Comparison of ENCODE assay signal across 8 mouse cellular contexts in genomic region chr6:125132470-125132869, GRCm38 (mm10). TPM values are rescaled to one million over a fixed set of nuclear protein-coding genes. Genes with fewer than 3 reads are reported as not detected.
DNase-seq lines count a peak whose midpoint lies in the region; ATAC-seq and TF ChIP-seq lines count a peak whose summit lies in the region.

No protein-coding gene starts in this region.

- H3K9ac ChIP-seq in liver, adult 2 months (ENCODE audit: low read depth, low read length): peak overlapping the region; percentile 67
- peak overlapping the region; percentile 67 for H3K9ac ChIP-seq in embryonic facial prominence, embryonic 12.5 days
- peak overlapping the region; percentile 64 for H3K9ac ChIP-seq in intestine, embryonic 14.5 days (ENCODE audit: low read length)

- H3K4me1 ChIP-seq in liver, adult 2 months (ENCODE audit: control insufficient read depth, insufficient read depth, low read length): peaks cover 5% of the 10 kb centered on the region; the same call in 1 of the 2 replicates
- peaks cover 9% of the 10 kb centered on the region for H3K4me1 ChIP-seq in embryonic facial prominence, embryonic 12.5 days
- 0 out of 2 replicates have a peak, but pooled peaks cover 2% of the 10 kb centered on the region for H3K4me1 ChIP-seq in intestine, embryonic 14.5 days (replicated peaks; ENCODE audit: control insufficient read depth, insufficient read depth, low read length)

- peak overlapping the region; percentile 69 for H3K4me3 ChIP-seq in liver, adult 2 months (ENCODE audit: insufficient read depth, low read depth, low read length)
- H3K4me3 ChIP-seq in embryonic facial prominence, embryonic 12.5 days: peak overlapping the region; percentile 79
- H3K4me3 ChIP-seq in intestine, embryonic 14.5 days (ENCODE audit: low read depth, low read length): peak overlapping the region; percentile 95
- peak overlapping the region; percentile 99 for H3K4me3 ChIP-seq in myocyte

- H3K9me3 ChIP-seq in embryonic facial prominence, embryonic 12.5 days: no peaks in the 10 kb centered on the region
- H3K9me3 ChIP-seq in intestine, embryonic 14.5 days (ENCODE audit: control insufficient read depth, low read length): no peaks in the 10 kb centered on the region

- H3K4me2 ChIP-seq in embryonic facial prominence, embryonic 12.5 days (replicated peaks): peak overlapping the region; percentile 70
- peak overlapping the region; percentile 89 for H3K4me2 ChIP-seq in intestine, embryonic 14.5 days (ENCODE audit: low read length)
- peak overlapping the region; percentile 94 for H3K4me2 ChIP-seq in myocyte (ENCODE audit: low read depth)

- no peak for TF ChIP-seq CTCF in liver, adult 2 months (IDR thresholded peaks at IDR 0.05; ENCODE audit: low read depth, low read length)

- 4% methylated on average over 11 of the region's 11 CpGs for WGBS in liver, adult 2 months
- WGBS in embryonic facial prominence, embryonic 12.5 days: 8% methylated on average over 11 of the region's 11 CpGs
- 6% methylated on average over 11 of the region's 11 CpGs for WGBS in intestine, embryonic 14.5 days

- H3K79me2 ChIP-seq in liver, adult 2 months (ENCODE audit: control insufficient read depth, insufficient read depth, low read length): no peaks in the 10 kb centered on the region
- peaks cover 44% of the 10 kb centered on the region for H3K79me2 ChIP-seq in myocyte (ENCODE audit: control insufficient read depth, insufficient read depth)

- intact Hi-C loops in gastrocnemius, postnatal 36 days (cut with DNase I): loop anchor here (5.0 kb wide), 1 partner anchor 90 kb away; no protein-coding TSS in a partner anchor

- H3K27ac ChIP-seq in liver, adult 2 months (replicated peaks; ENCODE audit: insufficient read depth, low read depth, low read length): peak overlapping the region; percentile 47; the same call in 1 of the 2 replicates
- H3K27ac ChIP-seq in embryonic facial prominence, embryonic 12.5 days: no peak overlapping the region
- peak overlapping the region; percentile 43; the same call in 1 of the 2 replicates for H3K27ac ChIP-seq in intestine, embryonic 14.5 days (ENCODE audit: low read depth)

- peak overlapping the region; percentile 67 for H3ac ChIP-seq in myocyte (ENCODE audit: control insufficient read depth, insufficient read length)

- no peak for ATAC-seq in embryonic facial prominence, embryonic 12.5 days (ENCODE audit: insufficient number of reproducible peaks, insufficient read depth, low FRiP score, low TSS enrichment)
- no peak for ATAC-seq in intestine, embryonic 14.5 days (replicated peaks; ENCODE audit: low FRiP score, low TSS enrichment, low read depth)

- peaks cover 23% of the 10 kb centered on the region for H3K36me3 ChIP-seq in liver, adult 2 months (ENCODE audit: control insufficient read depth, insufficient read depth, low read length)
- H3K36me3 ChIP-seq in embryonic facial prominence, embryonic 12.5 days: peaks cover 65% of the 10 kb centered on the region
- peaks cover 72% of the 10 kb centered on the region for H3K36me3 ChIP-seq in intestine, embryonic 14.5 days (ENCODE audit: control insufficient read depth, insufficient read depth, low read length)
- H3K36me3 ChIP-seq in myocyte (ENCODE audit: control insufficient read depth, insufficient read depth): peaks cover 40% of the 10 kb centered on the region

- H3K27me3 ChIP-seq in liver, adult 2 months (ENCODE audit: control insufficient read depth, insufficient read depth, low read length): no peaks in the 10 kb centered on the region
- H3K27me3 ChIP-seq in embryonic facial prominence, embryonic 12.5 days: no peaks in the 10 kb centered on the region
- H3K27me3 ChIP-seq in intestine, embryonic 14.5 days (replicated peaks; ENCODE audit: control insufficient read depth, insufficient read depth, low read length): no peaks in the 10 kb centered on the region
- no peaks in the 10 kb centered on the region for H3K27me3 ChIP-seq in myocyte (ENCODE audit: control insufficient read depth, insufficient read depth, insufficient read length)

- TF ChIP-seq POLR2A in liver, adult 2 months (IDR thresholded peaks at IDR 0.05; ENCODE audit: extremely low read depth, insufficient read depth, low read length): no peak
- TF ChIP-seq POLR2A in myocyte (IDR thresholded peaks at IDR 0.05; ENCODE audit: insufficient read length, low read depth): no peak

- DNase-seq in liver, adult 2 months (ENCODE audit: extremely low read depth, low read depth, low spot score): no peak
- no peak for DNase-seq in liver
- DNase-seq in intestine, embryonic 14.5 days (ENCODE audit: low spot score): no peak
- no peak for DNase-seq in Muller cell, postnatal 12 days (ENCODE audit: inconsistent ontology term)
- DNase-seq in gastrocnemius, postnatal 36 days: no peak
- DNase-seq in thymus, postnatal 25 days: no peak

TF ChIP-seq in myocyte, 11 proteins besides CTCF, POLR2A, EP300 and RAD21:
- TF ChIP-seq MYOG (IDR thresholded peaks at IDR 0.05; ENCODE audit: control insufficient read depth in 1 of 3, insufficient read depth in 1 of 3, insufficient read length in 2 of 3, low read depth in 2 of 3): no peak

RNA-seq across cellular contexts. Expression of gene Nop2, which starts 0.8 kb away (rescaled TPM):
- total RNA-seq in liver, adult 2 months (2014; rRNA removed): 8.2 and 9.7 TPM in 2 replicates
- 7.7 and 11.0 TPM in 2 replicates for polyA plus RNA-seq in liver, adult 2 months (2012; rRNA removed)
- 68.0 and 70.1 TPM in 2 replicates for polyA plus RNA-seq in embryonic facial prominence, embryonic 12.5 days (2016; fragmentation: Nextera tagmentation; extraction: Ambion mirVana)
- 72.1 and 75.2 TPM in 2 replicates for polyA plus RNA-seq in intestine, embryonic 14.5 days (2014; fragmentation: Nextera tagmentation; extraction: Ambion mirVana)
- polyA plus RNA-seq in myocyte (2012; fragmentation: generic; extraction: Trizol): 55.4 TPM
- 10 to 100 TPM; 14.6 to 19.0 TPM for total RNA-seq in gastrocnemius, postnatal 36 days (2021)

RNA-seq across cellular contexts. Expression of gene Iffo1, which starts 12.6 kb away (rescaled TPM):
- 2.5 and 2.6 TPM in 2 replicates for total RNA-seq in liver, adult 2 months (2014; rRNA removed)
- polyA plus RNA-seq in liver, adult 2 months (2012; rRNA removed): 7.5 and 9.9 TPM in 2 replicates
- polyA plus RNA-seq in embryonic facial prominence, embryonic 12.5 days (2016; fragmentation: Nextera tagmentation; extraction: Ambion mirVana): 19.1 and 24.0 TPM in 2 replicates
- polyA plus RNA-seq in intestine, embryonic 14.5 days (2014; fragmentation: Nextera tagmentation; extraction: Ambion mirVana): 6.7 and 7.6 TPM in 2 replicates
- polyA plus RNA-seq in myocyte (2012; fragmentation: generic; extraction: Trizol): 244 TPM
- total RNA-seq in gastrocnemius, postnatal 36 days (2021): 10 to 100 TPM; 11.6 to 12.3 TPM

RNA-seq across cellular contexts. Expression of gene Gapdh, which starts 33.8 kb away (rescaled TPM):
- total RNA-seq in liver, adult 2 months (2014; rRNA removed): 1,072 and 1,474 TPM in 2 replicates
- 2,601 and 2,951 TPM in 2 replicates for polyA plus RNA-seq in liver, adult 2 months (2012; rRNA removed)
- polyA plus RNA-seq in embryonic facial prominence, embryonic 12.5 days (2016; fragmentation: Nextera tagmentation; extraction: Ambion mirVana): 1,846 and 1,855 TPM in 2 replicates
- polyA plus RNA-seq in intestine, embryonic 14.5 days (2014; fragmentation: Nextera tagmentation; extraction: Ambion mirVana): 2,406 and 2,408 TPM in 2 replicates
- 9,871 TPM for polyA plus RNA-seq in myocyte (2012; fragmentation: generic; extraction: Trizol)
- total RNA-seq in gastrocnemius, postnatal 36 days (2021): over 10,000 TPM; 11,568 to 13,182 TPM

RNA-seq across cellular contexts. Expression of gene Chd4, which starts 36.7 kb away (rescaled TPM):
- total RNA-seq in liver, adult 2 months (2014; rRNA removed): 30.0 and 30.5 TPM in 2 replicates
- 14.0 and 14.4 TPM in 2 replicates for polyA plus RNA-seq in liver, adult 2 months (2012; rRNA removed)
- polyA plus RNA-seq in embryonic facial prominence, embryonic 12.5 days (2016; fragmentation: Nextera tagmentation; extraction: Ambion mirVana): 90.0 and 104 TPM in 2 replicates
- polyA plus RNA-seq in intestine, embryonic 14.5 days (2014; fragmentation: Nextera tagmentation; extraction: Ambion mirVana): 74.2 and 74.8 TPM in 2 replicates
- polyA plus RNA-seq in myocyte (2012; fragmentation: generic; extraction: Trizol): 133 TPM
- 10 to 100 TPM; 67.6 to 72.2 TPM for total RNA-seq in gastrocnemius, postnatal 36 days (2021)

RNA-seq across cellular contexts. Expression of gene Ncapd2, which starts 59.0 kb away (rescaled TPM):
- 2.4 and 4.6 TPM in 2 replicates for total RNA-seq in liver, adult 2 months (2014; rRNA removed)
- polyA plus RNA-seq in liver, adult 2 months (2012; rRNA removed): 3.5 and 5.3 TPM in 2 replicates
- 186 and 191 TPM in 2 replicates for polyA plus RNA-seq in embryonic facial prominence, embryonic 12.5 days (2016; fragmentation: Nextera tagmentation; extraction: Ambion mirVana)
- polyA plus RNA-seq in intestine, embryonic 14.5 days (2014; fragmentation: Nextera tagmentation; extraction: Ambion mirVana): 109 and 129 TPM in 2 replicates
- polyA plus RNA-seq in myocyte (2012; fragmentation: generic; extraction: Trizol): 34.7 TPM
- 10 to 100 TPM in 1 of 2 experiments, 1 to 10 TPM in 1; 8.0 to 13.7 TPM for total RNA-seq in gastrocnemius, postnatal 36 days (2021)
